Mouse (Mus musculus) 3T3-L1 (cell line): ENCODE results near the gene Dppa4.

ENCODE experiments used
- DNase-seq: peaks from one replicate; pipeline ENCODE4 v3.0.0-alpha.2; 2015; ENCODE audit warnings: low read depth, low spot score

Dppa4 gene

DNA sequence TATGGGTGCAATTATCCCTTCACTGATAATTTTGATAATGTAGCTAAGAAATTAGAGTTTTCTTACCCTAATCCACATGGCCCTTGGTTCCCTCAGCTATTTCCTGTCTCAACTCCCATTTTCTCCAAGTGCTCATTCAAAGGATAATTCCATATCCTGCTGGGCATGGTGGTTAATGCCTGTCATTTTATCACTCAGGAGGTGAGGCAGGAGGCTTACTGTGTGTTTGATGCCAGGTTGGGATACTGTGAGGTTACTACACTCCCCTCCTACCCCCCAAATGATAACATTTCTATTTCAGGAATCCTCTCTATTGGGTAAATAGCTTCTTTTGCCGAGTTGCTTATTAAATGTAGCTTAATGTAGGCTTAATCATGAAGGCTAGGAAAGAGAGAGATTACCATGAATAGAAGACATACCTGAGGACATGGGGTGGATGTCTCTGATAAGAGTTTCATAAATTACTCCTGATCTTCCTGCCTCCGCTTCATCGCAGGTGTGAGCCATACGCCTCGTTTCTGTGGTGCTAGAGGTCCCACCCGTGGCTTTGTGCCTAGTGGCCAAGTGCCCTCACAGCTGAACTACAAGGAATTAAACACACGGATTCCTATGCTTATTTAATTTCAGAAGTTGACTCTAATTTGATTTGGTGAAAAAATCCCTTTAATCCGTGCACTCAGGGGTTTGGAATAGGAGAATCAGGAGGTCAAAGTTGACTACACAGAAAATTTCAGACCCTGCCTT, 40.2 kb downstream of the Dppa4 start:
- DNase-seq = no peak

- DNase-seq = peak; percentile 11
Measured at GRCm38 (mm10) chr16:48326903-48327302, 43.4 kb downstream of the Dppa4 start.

- no peak for DNase-seq
Measured at GRCm38 (mm10) chr16:48328420-48328819, 44.9 kb downstream of the Dppa4 start.

- no peak for DNase-seq
Measured at GRCm38 (mm10) chr16:48331822-48332221, 48.3 kb downstream of the Dppa4 start.

- DNase-seq = no peak
Measured at GRCm38 (mm10) chr16:48335326-48335725, 51.8 kb downstream of the Dppa4 start.
